Mouse (Mus musculus) ES-E14 (cell line): ENCODE data around the gene Ccn2. TPM values are rescaled to one million over a fixed set of nuclear protein-coding genes. Genes with fewer than 3 reads are reported as not detected.

Source experiments
- DNase-seq: peaks from one replicate; pipeline ENCODE4 v3.0.0-alpha.2; 2013; ENCODE audit warnings: low read depth, low spot score
- H3K27ac ChIP-seq: 2 replicates; pipeline ENCODE4 v1.5.1; 2012; ENCODE audit warnings: low read depth, mild to moderate bottlenecking, low read length, moderate library complexity, mixed read lengths; ENCODE audit not compliant: poor library complexity, insufficient read depth, severe bottlenecking
- H3K36me3 ChIP-seq: 2 replicates; pipeline ENCODE4 v1.6.1; 2012; ENCODE audit warnings: mild to moderate bottlenecking, low read length, moderate library complexity, mixed read lengths; ENCODE audit not compliant: control insufficient read depth, poor library complexity, insufficient read depth, severe bottlenecking
- H3K4me1 ChIP-seq, 2 experiments: fragments of 150-350 bp in 1 of 2; sonication (generic) in 1 of 2; 2 replicates each; pipeline ENCODE4 v1.6.1; 2012; ENCODE audit warnings: low read length in 2 of 2, mild to moderate bottlenecking in 1 of 2, mixed read lengths in 1 of 2; ENCODE audit not compliant: control insufficient read depth in 2 of 2, insufficient read depth in 2 of 2, poor library complexity in 1 of 2
- H3K4me3 ChIP-seq, 2 experiments: fragments of 150-350 bp in 1 of 2; sonication (generic) in 1 of 2; 2 replicates each; pipeline ENCODE4 v1.5.1; 2012; ENCODE audit warnings: low read length in 2 of 2, low read depth in 1 of 2, mild to moderate bottlenecking in 1 of 2, mixed read lengths in 1 of 2; ENCODE audit not compliant: insufficient read depth in 1 of 2, poor library complexity in 1 of 2, severe bottlenecking in 1 of 2
- H3K9ac ChIP-seq: 2 replicates; pipeline ENCODE4 v1.6.1; 2012; ENCODE audit warnings: low read depth, mild to moderate bottlenecking, low read length, mixed read lengths; ENCODE audit not compliant: poor library complexity, insufficient read depth, severe bottlenecking
- H3K9me3 ChIP-seq: fragments of 150-350 bp; sonication (generic); 2 replicates; pipeline ENCODE4 v1.6.1; 2012; ENCODE audit warnings: low read depth, mild to moderate bottlenecking, low read length; ENCODE audit not compliant: control insufficient read depth, insufficient read depth
- CHD2 ChIP-seq: IDR thresholded peaks from 2 replicates; pipeline ENCODE4 v1.6.1; 2014; ENCODE audit warnings: mild to moderate bottlenecking, low read depth, low read length, inconsistent platforms
- HCFC1 ChIP-seq: IDR thresholded peaks from 2 replicates; pipeline ENCODE4 v1.6.1; 2012; ENCODE audit warnings: low read length, inconsistent platforms, borderline replicate concordance; ENCODE audit not compliant: insufficient read depth
- MAFK ChIP-seq: IDR thresholded peaks from 2 replicates; pipeline ENCODE4 v1.6.1; 2014; ENCODE audit warnings: mild to moderate bottlenecking, low read depth, low read length, inconsistent platforms; ENCODE audit not compliant: insufficient read depth
- ZC3H11A ChIP-seq: IDR thresholded peaks from 2 replicates; pipeline ENCODE4 v1.6.1; 2012; ENCODE audit warnings: low read depth, mild to moderate bottlenecking, inconsistent platforms, low read length, borderline replicate concordance
- ZNF384 ChIP-seq: IDR thresholded peaks from 2 replicates; pipeline ENCODE4 v1.6.1; 2012; ENCODE audit warnings: low read depth, low read length, inconsistent platforms
- in situ Hi-C, 2 experiments: fragments of 600-800 bp; cut with MboI; formaldehyde crosslinking; loops; one replicate each; pipeline ENCODE4 v1.15.1; 2025; ENCODE audit warnings: low sequenced_read_pairs in 2 of 2, inconsistent platforms in 1 of 2; ENCODE audit not compliant: unreplicated experiment in 2 of 2
- total RNA-seq: library from RNA; depleted of rRNA; stranded (reverse); fragments of 300-350 nt; gene quantifications from 2 replicates; pipeline ENCODE4 v1.2.3, GENCODE M21; 2012

Gene Ccn2
- total RNA-seq, 1 experiment, result 147 TPM

DNA sequence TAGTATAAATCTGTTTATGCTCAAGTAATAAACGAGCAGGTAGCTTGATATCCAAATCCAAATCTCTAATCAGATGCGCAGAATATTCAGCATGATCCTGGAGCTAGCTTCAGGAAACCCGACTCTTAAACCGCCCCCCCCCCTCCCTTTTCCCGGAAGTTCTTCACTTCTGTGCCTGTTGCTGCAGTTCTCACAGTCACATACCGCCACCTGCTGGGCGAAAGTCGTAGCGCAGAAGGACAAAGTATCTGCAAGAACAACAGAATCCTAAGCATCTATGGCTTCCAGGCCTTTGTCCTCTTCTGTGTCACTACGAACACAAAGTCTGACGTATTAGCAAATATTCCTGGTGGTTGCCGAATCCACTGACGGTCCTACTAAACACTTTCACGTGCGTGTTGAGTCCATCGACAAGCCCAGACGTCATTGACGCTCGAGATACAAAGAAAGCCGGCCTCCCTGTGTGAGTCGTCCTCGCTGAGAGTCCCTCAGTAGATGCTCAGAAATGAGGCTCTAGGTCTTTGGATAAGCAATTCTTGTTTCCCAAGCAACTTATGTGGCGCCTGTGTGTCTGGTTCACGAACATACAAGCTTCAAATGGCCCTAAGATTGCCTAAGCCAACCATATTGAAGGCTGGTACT lies 29.9 kb downstream of the Ccn2 start:
- Histone ChIP-seq H3K27ac (no peak overlapping the region), H3K9ac (no peak overlapping the region), H3K9me3 (no peaks in the 10 kb centered on the region), H3K4me3 (no peak overlapping the region), H3K4me1 (no peaks in the 10 kb centered on the region; a peak in 1 of 4 replicates), H3K36me3 (no peaks in the 10 kb centered on the region)
- in situ Hi-C loops, result no loop called here
- DNase-seq, result peak; percentile 90
- TF ChIP-seq MAFK (no peak), ZNF384 (no peak), HCFC1 (no peak), ZC3H11A (peak; percentile 26; the same call in 1 of the 2 replicates)

DNA sequence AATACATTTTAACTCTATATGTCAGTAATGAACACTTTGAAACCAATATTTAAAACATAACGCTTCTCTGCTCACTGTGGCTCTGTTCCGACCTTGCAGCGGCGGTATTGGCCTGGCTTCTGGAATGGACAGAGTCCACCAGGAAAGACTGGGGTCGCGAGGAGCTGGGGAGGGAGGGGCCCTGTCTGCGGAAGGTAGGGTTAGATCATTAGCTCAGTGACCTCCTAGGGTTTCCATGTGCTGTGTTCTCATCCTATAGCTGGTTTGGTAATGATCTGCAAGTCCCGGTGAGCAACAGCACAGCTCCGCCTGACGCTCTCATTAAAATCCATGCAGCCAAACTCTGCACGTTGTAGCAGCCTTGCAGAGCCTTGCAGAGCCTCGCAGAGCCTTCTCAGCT lies 32.0 kb downstream of the Ccn2 start:
- Histone ChIP-seq H3K4me3 (no peak overlapping the region), H3K9ac (no peak overlapping the region), H3K9me3 (no peaks in the 10 kb centered on the region), H3K36me3 (no peaks in the 10 kb centered on the region), H3K27ac (no peak overlapping the region), H3K4me1 (no peaks in the 10 kb centered on the region; a peak in 1 of 4 replicates)
- in situ Hi-C loops, result no loop called here
- no peak for DNase-seq
- TF ChIP-seq ZC3H11A (no peak), ZNF384 (no peak), HCFC1 (no peak), MAFK (no peak), CHD2 (no peak)

- Histone ChIP-seq H3K27ac (no peak overlapping the region), H3K4me1 (no peaks in the 10 kb centered on the region; a peak in 1 of 4 replicates), H3K36me3 (no peaks in the 10 kb centered on the region), H3K9ac (no peak overlapping the region), H3K9me3 (no peaks in the 10 kb centered on the region), H3K4me3 (no peak overlapping the region)
- in situ Hi-C loops, result no loop called here
- DNase-seq, result no peak
- TF ChIP-seq MAFK, result no peak
- TF ChIP-seq ZC3H11A, result no peak
- no peak for TF ChIP-seq CHD2
- no peak for TF ChIP-seq ZNF384
- TF ChIP-seq HCFC1, result no peak
Measured at GRCm38 (mm10) chr10:24628466-24628865, 33.2 kb downstream of the Ccn2 start.

GRCm38 (mm10) chr10:24629086-24629720 lies 34.0 kb downstream of the Ccn2 start:
- in situ Hi-C loops, result no loop called here
- Histone ChIP-seq H3K4me3 (no peak overlapping the region), H3K9me3 (no peaks in the 10 kb centered on the region), H3K27ac (no peak overlapping the region), H3K36me3 (no peaks in the 10 kb centered on the region), H3K4me1 (peaks cover 0 to under 1% of the 10 kb centered on the region in 2 experiments; a peak in 1 of 4 replicates), H3K9ac (no peak overlapping the region)
- no peak for DNase-seq
- TF ChIP-seq HCFC1 (no peak), ZNF384 (no peak), CHD2 (no peak), MAFK (no peak), ZC3H11A (no peak)
